Mouse (Mus musculus) layer of hippocampus, postnatal 10 days (tissue): ENCODE results near the gene Treml2. TPM values are rescaled to one million over a fixed set of nuclear protein-coding genes. Genes with fewer than 3 reads are reported as not detected.
"Not testable (repeated sequence)": the region's sequence is repeated elsewhere in the genome, so short reads cannot be mapped to it uniquely, and the experiment has no call there.

ENCODE experiments used
- DNase-seq, 2 experiments: peaks; one replicate each; pipeline ENCODE4 v3.0.0; 2021; ENCODE audit warnings: low spot score in 2 of 2
- total RNA-seq, 2 experiments: library from RNA; stranded (reverse); gene quantifications; 2 replicates each; pipeline ENCODE4 v1.2.3; 2021

Gene Treml2
- total RNA-seq, 2 experiments from 2014 or later = 0.13 to 0.37 TPM

DNA sequence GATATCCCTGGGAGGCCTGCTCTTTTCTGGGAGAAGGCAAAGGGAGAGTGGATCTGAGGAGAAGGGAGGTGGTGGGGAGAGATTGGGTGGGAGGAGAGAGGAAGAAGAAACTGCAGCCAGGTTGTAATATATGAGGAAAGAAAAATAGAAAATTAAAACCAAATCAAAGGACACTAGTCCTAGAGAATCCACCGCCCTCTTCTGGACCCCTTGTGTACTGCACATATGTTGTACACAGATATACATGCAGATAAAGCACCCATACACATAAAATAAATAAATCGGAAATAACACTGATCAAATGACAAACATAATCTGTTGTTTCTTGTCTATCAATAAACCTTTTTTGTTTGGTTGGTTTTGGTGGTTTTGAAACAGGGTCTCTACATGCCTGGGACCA lies 12.0 kb upstream of the Treml2 start:
- peak in 1 of 2 experiments; percentile 17 for DNase-seq

- no peak for DNase-seq
Observed at GRCm38 (mm10) chr17:48293500-48294194, 5.7 kb upstream of the Treml2 start.

GRCm38 (mm10) chr17:48299756-48300155 lies 458 bp downstream of the Treml2 start:
- DNase-seq = no peak

- no peak for DNase-seq
Observed at GRCm38 (mm10) chr17:48300199-48300598, 901 bp downstream of the Treml2 start.

DNA sequence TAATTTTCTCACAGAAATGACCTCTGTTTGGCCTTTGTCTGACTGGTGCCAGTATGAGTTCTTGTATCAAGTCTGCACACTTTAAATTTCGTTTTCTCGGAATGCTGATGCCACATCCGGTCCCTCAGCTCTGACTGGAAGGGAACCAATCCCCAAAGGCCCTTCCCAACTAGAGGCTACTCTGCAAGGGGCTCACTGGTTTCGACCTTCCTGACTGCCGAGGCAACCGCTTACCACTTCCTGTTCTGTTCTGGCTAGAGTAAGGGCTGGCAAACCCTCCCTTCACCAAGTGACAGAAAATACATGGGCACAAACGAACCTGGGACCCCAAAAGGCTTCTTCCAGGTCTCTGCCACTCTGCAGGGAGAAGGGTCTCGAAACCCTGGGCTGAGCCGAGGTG lies 1.6 kb downstream of the Treml2 start:
- no peak for DNase-seq

- DNase-seq = no peak
Observed at GRCm38 (mm10) chr17:48301792-48302191, 2.5 kb downstream of the Treml2 start.

DNA sequence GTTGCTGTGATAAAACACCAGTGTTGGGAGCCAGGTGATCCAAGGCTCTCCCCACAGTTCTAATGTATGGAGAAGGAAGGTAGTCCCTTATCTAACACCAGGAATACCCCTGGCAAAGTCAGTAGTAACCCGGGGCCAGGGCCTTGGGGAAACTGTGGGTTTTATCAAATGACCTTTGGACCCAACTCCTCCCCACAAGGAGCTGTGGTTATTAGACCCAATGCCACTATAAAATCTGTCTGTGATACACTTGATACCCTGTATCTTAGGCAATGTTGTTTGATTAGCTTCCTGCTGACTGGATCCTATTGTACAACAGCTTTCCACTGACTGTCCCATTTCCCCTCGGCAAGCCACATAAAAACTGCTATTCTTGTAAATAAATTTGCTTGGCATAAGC lies 12.8 kb downstream of the Treml2 start:
- DNase-seq = no peak

GRCm38 (mm10) chr17:48315905-48316579 lies 16.7 kb downstream of the Treml2 start, which contains the start of gene B430306N03Rik:
TSS of gene B430306N03Rik (plus strand) at chr17:48316141.
- DNase-seq = not testable (repeated sequence)

DNA sequence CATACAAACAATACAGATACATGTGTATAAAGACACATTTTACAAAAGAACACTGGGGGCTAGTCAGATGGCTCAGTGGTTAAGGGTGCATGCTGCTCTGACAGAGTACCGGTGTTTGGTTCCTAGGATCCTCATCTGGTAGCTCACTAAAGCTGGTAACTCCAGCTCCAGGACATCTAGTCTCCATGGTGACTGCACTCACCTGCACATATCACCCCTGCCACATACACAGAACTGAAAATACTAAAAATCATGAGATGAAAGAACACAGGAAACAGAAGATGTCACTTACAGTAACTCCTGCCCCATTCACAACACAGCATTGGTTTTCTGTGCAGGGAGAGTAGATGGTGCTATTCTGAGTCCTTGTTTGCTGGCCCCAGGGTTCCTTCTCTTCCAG lies 19.4 kb downstream of the Treml2 start:
- DNase-seq = no peak

DNA sequence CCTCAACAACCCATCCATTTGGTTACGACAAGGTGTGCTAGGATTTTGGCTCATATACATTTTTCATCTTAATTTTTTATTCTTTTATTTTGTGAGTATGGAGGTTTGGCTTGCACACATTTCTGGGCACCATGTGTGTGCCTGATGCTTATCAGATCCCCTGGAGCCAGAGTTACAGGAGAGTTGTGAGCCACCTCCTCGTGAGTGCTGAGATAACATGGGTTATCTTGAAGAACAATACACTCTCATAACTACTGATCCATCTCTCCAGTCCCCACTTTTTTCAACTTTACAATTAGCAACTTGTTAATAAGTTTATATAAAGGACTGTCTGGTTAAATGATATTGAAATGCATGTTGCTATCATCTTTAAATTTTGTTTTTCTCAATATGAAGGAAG lies 22.0 kb downstream of the Treml2 start:
- no peak for DNase-seq

- no peak for DNase-seq
Observed at GRCm38 (mm10) chr17:48323236-48323635, 23.9 kb downstream of the Treml2 start.

GRCm38 (mm10) chr17:48324258-48324657 lies 25.0 kb downstream of the Treml2 start:
- DNase-seq = no peak

DNA sequence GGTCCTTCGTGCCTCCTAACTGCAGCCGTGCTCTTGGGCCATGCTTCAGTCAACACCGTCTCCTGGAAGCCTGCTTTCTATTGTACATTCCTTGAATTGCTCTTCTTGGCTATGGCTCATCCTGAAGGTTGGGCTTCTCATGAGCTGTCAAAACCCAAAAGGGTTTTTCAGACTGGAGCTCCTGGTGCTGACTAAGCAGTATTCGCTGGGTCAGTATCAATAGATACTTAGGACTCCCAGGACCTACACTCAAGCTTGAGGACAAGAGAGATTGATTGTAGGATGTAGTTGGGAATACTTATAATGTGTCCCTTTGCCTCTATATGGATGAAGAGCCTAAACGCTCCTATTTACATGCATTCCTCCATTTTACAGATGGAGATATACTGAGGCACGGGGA lies 25.8 kb downstream of the Treml2 start:
- no peak for DNase-seq

GRCm38 (mm10) chr17:48325638-48326037 lies 26.3 kb downstream of the Treml2 start:
- DNase-seq = no peak

- peak in 1 of 2 experiments; percentile 34 for DNase-seq
Observed at GRCm38 (mm10) chr17:48326656-48327055, 27.4 kb downstream of the Treml2 start.

DNA sequence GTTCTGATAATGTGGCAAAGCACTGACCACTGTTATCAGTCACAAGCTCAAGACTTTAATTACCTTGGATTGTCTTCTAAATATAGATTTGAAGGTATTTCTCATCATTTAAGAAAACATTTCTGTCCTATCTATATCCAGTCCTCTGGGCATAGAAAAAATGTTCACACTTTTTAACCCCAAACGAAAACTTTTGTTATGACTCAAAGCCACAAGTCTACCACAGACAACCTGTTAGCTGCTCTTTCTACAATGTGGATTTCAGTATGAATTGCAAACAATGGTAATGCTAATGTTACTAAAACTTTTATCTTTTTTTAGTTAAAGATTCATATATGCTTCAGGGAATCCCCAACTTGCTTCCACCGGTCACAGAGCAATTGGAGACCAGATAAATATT lies 33.2 kb downstream of the Treml2 start:
- no peak for DNase-seq

GRCm38 (mm10) chr17:48334186-48334585 lies 34.9 kb downstream of the Treml2 start:
- DNase-seq = no peak

DNA sequence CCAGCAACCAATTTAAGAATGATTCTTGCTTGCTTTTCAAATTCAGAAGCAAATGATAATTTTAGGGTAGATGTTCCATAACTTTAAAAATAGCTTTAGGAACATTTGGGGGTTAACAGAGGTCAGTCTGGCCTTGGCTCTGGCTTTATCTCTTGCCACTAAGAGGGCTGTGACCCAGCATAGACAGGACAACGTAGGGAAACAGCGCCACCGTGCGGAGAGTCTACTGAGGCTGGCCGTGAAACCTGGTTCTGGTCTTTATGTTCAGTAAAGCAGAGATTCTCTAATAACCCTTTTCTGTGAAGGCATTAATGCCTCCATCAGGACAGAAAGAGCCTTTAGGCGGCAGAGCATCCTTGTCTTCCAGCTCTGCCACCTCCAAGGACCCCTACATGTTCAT lies 37.6 kb downstream of the Treml2 start:
- peak; percentile 83 to 85 for DNase-seq

DNA sequence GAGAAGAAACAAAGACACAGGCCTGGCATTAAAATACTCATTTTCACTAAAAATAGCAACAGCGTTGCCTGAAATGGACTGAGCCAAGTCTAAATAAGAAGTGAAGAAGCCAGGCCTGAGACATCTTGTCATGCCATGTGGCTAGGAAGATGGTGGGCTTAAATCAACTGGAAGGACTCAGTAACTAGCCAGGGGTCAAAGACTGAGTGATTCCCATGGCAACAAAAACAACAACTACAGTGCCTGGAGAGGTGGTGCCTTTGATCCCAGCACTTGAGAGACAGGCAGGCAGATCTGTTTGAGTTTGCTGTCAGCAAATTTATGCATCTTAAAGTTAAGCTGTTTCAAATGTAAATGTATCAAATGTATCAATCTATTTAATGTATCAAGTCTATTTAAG lies 41.0 kb downstream of the Treml2 start:
- no peak for DNase-seq

- DNase-seq = no peak
Observed at GRCm38 (mm10) chr17:48341947-48342346, 42.6 kb downstream of the Treml2 start.

GRCm38 (mm10) chr17:48343065-48343464 lies 43.8 kb downstream of the Treml2 start:
- DNase-seq = no peak

DNA sequence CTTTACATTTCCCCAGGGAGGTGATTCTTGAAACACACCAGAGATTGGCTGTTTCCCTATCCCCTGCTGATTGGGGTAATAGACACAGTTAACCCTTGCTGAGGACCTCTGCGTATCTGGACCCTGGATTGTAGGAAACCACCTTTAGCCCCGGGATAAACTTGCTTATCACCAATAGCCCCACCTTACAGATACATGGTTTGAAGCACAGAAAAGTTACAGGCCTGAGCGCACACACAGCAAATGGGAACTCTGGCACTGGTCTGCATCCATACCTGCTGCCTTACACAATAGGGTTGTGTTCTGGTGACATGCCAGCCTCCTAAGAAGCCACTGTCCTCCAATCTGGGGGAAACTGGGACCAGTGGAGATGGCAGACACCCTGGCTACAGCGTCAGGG lies 46.5 kb downstream of the Treml2 start:
- DNase-seq = no peak

- DNase-seq = no peak
Observed at GRCm38 (mm10) chr17:48346231-48346630, 46.9 kb downstream of the Treml2 start, which contains the start of gene Trem2. TSS of gene Trem2 (plus strand) at chr17:48346401.
